Mouse (Mus musculus) kidney, embryonic 14.5 days (tissue): ENCODE results near the gene Proser3. TPM values are rescaled to one million over a fixed set of nuclear protein-coding genes. Genes with fewer than 3 reads are reported as not detected.

Source experiments
- ATAC-seq: fragments of 200-750 bp; cut with Nextera tagmentation; 2 replicates; pipeline ENCODE4 v1.8.0; 2017; ENCODE audit warnings: moderate number of reproducible peaks, mild to moderate bottlenecking, moderate TSS enrichment, moderate library complexity; ENCODE audit not compliant: low FRiP score, low TSS enrichment
- H3K27ac ChIP-seq: fragments of 300-500 bp; sonication (generic); 2 replicates; pipeline ENCODE4 v1.5.1; 2014; ENCODE audit warnings: low read depth, mild to moderate bottlenecking, low read length, moderate library complexity, mixed read lengths
- H3K27me3 ChIP-seq: fragments of 300-500 bp; sonication (generic); 2 replicates; pipeline ENCODE4 v1.6.1; 2014; ENCODE audit warnings: mild to moderate bottlenecking, low read length; ENCODE audit not compliant: control insufficient read depth, insufficient read depth
- H3K36me3 ChIP-seq: fragments of 300-500 bp; sonication (generic); 2 replicates; pipeline ENCODE4 v1.6.1; 2014; ENCODE audit warnings: low read length, mixed read lengths; ENCODE audit not compliant: control insufficient read depth, insufficient read depth
- H3K4me1 ChIP-seq: fragments of 300-500 bp; sonication (generic); 2 replicates; pipeline ENCODE4 v1.6.1; 2014; ENCODE audit warnings: low read length, mixed read lengths; ENCODE audit not compliant: control insufficient read depth, insufficient read depth
- H3K4me2 ChIP-seq: fragments of 300-500 bp; sonication (generic); replicated peaks from 2 replicates; pipeline ENCODE4 v1.6.1; 2014; ENCODE audit warnings: low read depth, mild to moderate bottlenecking, low read length
- H3K4me3 ChIP-seq: fragments of 300-500 bp; sonication (generic); 2 replicates; pipeline ENCODE4 v1.5.1; 2014; ENCODE audit warnings: mild to moderate bottlenecking, low read length
- H3K9ac ChIP-seq: fragments of 300-500 bp; sonication (generic); 2 replicates; pipeline ENCODE4 v1.6.1; 2014; ENCODE audit warnings: low read depth, mild to moderate bottlenecking, low read length, moderate library complexity
- H3K9me3 ChIP-seq: fragments of 300-500 bp; sonication (generic); 2 replicates; pipeline ENCODE4 v1.6.1; 2016; ENCODE audit warnings: low read length; ENCODE audit not compliant: control insufficient read depth
- WGBS: fragments of 180-500 bp; shearing (Covaris S2); extraction: QIAGEN DNeasy Blood & Tissue Kit; methylation state at CpG from one replicate; pipeline ENCODE4 v1.1.7; 2014; 5-methylcytosine and 5-hydroxymethylcytosine counted together
- polyA plus RNA-seq: library from polyadenylated mRNA; unstranded; fragments of >200 nt; fragmentation: Nextera tagmentation; extraction: Ambion mirVana; gene quantifications from 2 replicates; pipeline ENCODE4 v1.2.1, GENCODE M21; 2014

Gene Proser3
- polyA plus RNA-seq, 1 experiment from 2014 or later: 25.0 TPM

GRCm38 (mm10) chr7:30592772-30593423 lies 40.8 kb upstream of the Proser3 start:
- no peak overlapping the region for H3K4me3 ChIP-seq
- no peak for ATAC-seq
- no peak overlapping the region for H3K9ac ChIP-seq
- H3K4me1 ChIP-seq: peaks cover 3% of the 10 kb centered on the region; the same call in 1 of the 2 replicates
- no peaks in the 10 kb centered on the region for H3K27me3 ChIP-seq
- H3K36me3 ChIP-seq: no peaks in the 10 kb centered on the region
- no peaks in the 10 kb centered on the region for H3K9me3 ChIP-seq
- no peak overlapping the region for H3K4me2 ChIP-seq
- no peak overlapping the region for H3K27ac ChIP-seq
- WGBS: 40% methylated on average over 5 of the region's 5 CpGs

- H3K9ac ChIP-seq: no peak overlapping the region
- H3K9me3 ChIP-seq: no peaks in the 10 kb centered on the region
- H3K4me2 ChIP-seq: no peak overlapping the region
- WGBS: 63% methylated on average over 4 of the region's 4 CpGs
- no peak for ATAC-seq
- peaks cover 11% of the 10 kb centered on the region for H3K4me1 ChIP-seq
- peaks cover 4% of the 10 kb centered on the region; the same call in 1 of the 2 replicates for H3K36me3 ChIP-seq
- no peak overlapping the region for H3K4me3 ChIP-seq
- no peak overlapping the region for H3K27ac ChIP-seq
- H3K27me3 ChIP-seq: no peaks in the 10 kb centered on the region
Observed at GRCm38 (mm10) chr7:30591605-30591951, 39.5 kb upstream of the Proser3 start.

GRCm38 (mm10) chr7:30590927-30591604 lies 39.0 kb upstream of the Proser3 start:
- H3K27ac ChIP-seq: no peak overlapping the region
- no peaks in the 10 kb centered on the region for H3K9me3 ChIP-seq
- H3K4me2 ChIP-seq: no peak overlapping the region
- H3K36me3 ChIP-seq: peaks cover 10% of the 10 kb centered on the region; the same call in 1 of the 2 replicates
- no peaks in the 10 kb centered on the region for H3K27me3 ChIP-seq
- H3K9ac ChIP-seq: no peak overlapping the region
- ATAC-seq: no peak
- no peak overlapping the region for H3K4me3 ChIP-seq
- 91% methylated on average over 9 of the region's 9 CpGs for WGBS
- H3K4me1 ChIP-seq: peaks cover 11% of the 10 kb centered on the region

GRCm38 (mm10) chr7:30589435-30590301 lies 37.6 kb upstream of the Proser3 start:
- Histone ChIP-seq H3K4me1 (peaks cover 11% of the 10 kb centered on the region), H3K27me3 (no peaks in the 10 kb centered on the region), H3K4me2 (peak overlapping the region; percentile 66), H3K27ac (peak overlapping the region; percentile 89), H3K4me3 (peak overlapping the region; percentile 96), H3K36me3 (peaks cover 23% of the 10 kb centered on the region), H3K9ac (peak overlapping the region; percentile 95), H3K9me3 (no peaks in the 10 kb centered on the region)
- WGBS: 22% methylated on average over 40 of the region's 40 CpGs
- ATAC-seq: peak; percentile 68

GRCm38 (mm10) chr7:30588676-30589434 lies 36.8 kb upstream of the Proser3 start, which contains the start of gene Kmt2b:
TSS of gene Kmt2b (minus strand) at chr7:30588726.
- peak; percentile 97 for ATAC-seq
- Histone ChIP-seq H3K9me3 (no peaks in the 10 kb centered on the region), H3K4me2 (peak within 1 kb of the TSS; percentile 74), H3K4me1 (peaks cover 11% of the 10 kb centered on the region), H3K4me3 (peak within 1 kb of the TSS; percentile 96), H3K27me3 (no peaks in the 10 kb centered on the region), H3K27ac (peak within 1 kb of the TSS; percentile 89), H3K36me3 (peaks cover 31% of the 10 kb centered on the region), H3K9ac (peak within 1 kb of the TSS; percentile 95)
- WGBS: under 1% methylated on average over 54 of the region's 68 CpGs

- H3K4me2 ChIP-seq: peak overlapping the region; percentile 74
- peaks cover 39% of the 10 kb centered on the region for H3K36me3 ChIP-seq
- H3K9me3 ChIP-seq: no peaks in the 10 kb centered on the region
- peak overlapping the region; percentile 96 for H3K4me3 ChIP-seq
- peak overlapping the region; percentile 89 for H3K27ac ChIP-seq
- peak; percentile 38 for ATAC-seq
- H3K27me3 ChIP-seq: no peaks in the 10 kb centered on the region
- under 1% methylated on average over 66 of the region's 67 CpGs for WGBS
- H3K9ac ChIP-seq: peak overlapping the region; percentile 95
- H3K4me1 ChIP-seq: peaks cover 11% of the 10 kb centered on the region
Observed at GRCm38 (mm10) chr7:30587842-30588667, 36.0 kb upstream of the Proser3 start.

- Histone ChIP-seq H3K4me3 (peak overlapping the region; percentile 96), H3K4me1 (peaks cover 11% of the 10 kb centered on the region), H3K4me2 (no peak overlapping the region), H3K9me3 (no peaks in the 10 kb centered on the region), H3K9ac (no peak overlapping the region), H3K36me3 (peaks cover 54% of the 10 kb centered on the region), H3K27ac (no peak overlapping the region), H3K27me3 (no peaks in the 10 kb centered on the region)
- no peak for ATAC-seq
- 89% methylated on average over 26 of the region's 28 CpGs for WGBS
Observed at GRCm38 (mm10) chr7:30586455-30587020, 34.4 kb upstream of the Proser3 start.
